Mouse (Mus musculus) embryonic facial prominence, embryonic 14.5 days (tissue): ENCODE measurements around the gene Rragb. TPM values are rescaled to one million over a fixed set of nuclear protein-coding genes. Genes with fewer than 3 reads are reported as not detected.
A peak's percentile ranks its signal among the peaks of the same experiment; 100 is the strongest.
"Not testable (repeated sequence)": the region's sequence is repeated elsewhere in the genome, so short reads cannot be mapped to it uniquely, and the experiment has no call there.

ENCODE experiments used
- ATAC-seq: fragments of 200-750 bp; cut with Nextera tagmentation; 2 replicates; pipeline ENCODE4 v1.8.0; 2017; ENCODE audit warnings: low read depth, moderate number of reproducible peaks, moderate TSS enrichment
- DNase-seq: peaks from one replicate; pipeline ENCODE4 v3.0.0-alpha.2; 2015; ENCODE audit warnings: low spot score
- H3K27ac ChIP-seq: fragments of 300-500 bp; sonication (generic); replicated peaks from 2 replicates; pipeline ENCODE4 v1.5.1; 2014; ENCODE audit warnings: low read depth, mild to moderate bottlenecking, low read length, moderate library complexity
- H3K27me3 ChIP-seq: fragments of 300-500 bp; sonication (generic); replicated peaks from 2 replicates; pipeline ENCODE4 v1.6.1; 2014; ENCODE audit warnings: low read length; ENCODE audit not compliant: control insufficient read depth, insufficient read depth
- H3K36me3 ChIP-seq: fragments of 300-500 bp; sonication (generic); 2 replicates; pipeline ENCODE4 v1.6.1; 2014; ENCODE audit warnings: low read length, mixed read lengths; ENCODE audit not compliant: control insufficient read depth, insufficient read depth
- H3K4me1 ChIP-seq: fragments of 300-500 bp; sonication (generic); 2 replicates; pipeline ENCODE4 v1.6.1; 2014; ENCODE audit warnings: antibody characterized with exemption, low read length; ENCODE audit not compliant: control insufficient read depth, insufficient read depth
- H3K4me2 ChIP-seq: fragments of 300-500 bp; sonication (generic); 2 replicates; pipeline ENCODE4 v1.6.1; 2014; ENCODE audit warnings: low read depth, mild to moderate bottlenecking, low read length, moderate library complexity, mixed read lengths
- H3K4me3 ChIP-seq: fragments of 300-500 bp; sonication (generic); 2 replicates; pipeline ENCODE4 v1.5.1; 2014; ENCODE audit warnings: low read depth, mild to moderate bottlenecking, low read length
- H3K9ac ChIP-seq: fragments of 300-500 bp; sonication (generic); 2 replicates; pipeline ENCODE4 v1.6.1; 2014; ENCODE audit warnings: low read depth, mild to moderate bottlenecking, low read length, moderate library complexity, mixed read lengths
- H3K9me3 ChIP-seq: fragments of 300-500 bp; sonication (generic); 2 replicates; pipeline ENCODE4 v1.6.1; 2016; ENCODE audit warnings: low read length; ENCODE audit not compliant: control insufficient read depth
- WGBS: fragments of 180-500 bp; shearing (Covaris S2); extraction: QIAGEN DNeasy Blood & Tissue Kit; methylation state at CpG from one replicate; pipeline ENCODE4 v1.1.7; 2014; 5-methylcytosine and 5-hydroxymethylcytosine counted together
- polyA plus RNA-seq: library from polyadenylated mRNA; unstranded; fragments of >200 nt; fragmentation: Nextera tagmentation; extraction: Ambion mirVana; gene quantifications from 2 replicates; pipeline ENCODE4 v1.2.1, GENCODE M21; 2014

Gene Rragb
- polyA plus RNA-seq = 1.4 and 2.0 TPM in 2 replicates

- peak within 1 kb of the TSS; percentile 54 for H3K9ac ChIP-seq
- peak; percentile 97 for ATAC-seq
- 15% methylated on average over 39 of the region's 47 CpGs for WGBS
- DNase-seq = peak; percentile 85
- H3K27me3 ChIP-seq = peaks cover 20% of the 10 kb centered on the region
- no peaks in the 10 kb centered on the region for H3K4me1 ChIP-seq
- H3K4me2 ChIP-seq = peak within 1 kb of the TSS; percentile 62
- H3K27ac ChIP-seq = no peak within 1 kb of the TSS
- H3K4me3 ChIP-seq = peak within 1 kb of the TSS; percentile 46
- H3K36me3 ChIP-seq = no peaks in the 10 kb centered on the region
- no peaks in the 10 kb centered on the region for H3K9me3 ChIP-seq
These were observed at the start of gene Rragb for GRCm38 (mm10) chrX:153139734-153140515. Gene Rragb (plus strand): TSS chrX:153139981.

- Histone ChIP-seq H3K27ac (no peak within 1 kb of the TSS), H3K9ac (no peak within 1 kb of the TSS), H3K36me3 (no peaks in the 10 kb centered on the region), H3K9me3 (no peaks in the 10 kb centered on the region), H3K27me3 (peaks cover 12% of the 10 kb centered on the region; the same call in 1 of the 2 replicates), H3K4me2 (no peak within 1 kb of the TSS), H3K4me1 (no peaks in the 10 kb centered on the region), H3K4me3 (no peak within 1 kb of the TSS)
- ATAC-seq (no peak), DNase-seq (no peak)
- WGBS = 11% methylated on average over 3 of the region's 3 CpGs
These were observed 21.3 kb upstream of the Rragb start, which contains the start of gene Foxr2 for GRCm38 (mm10) chrX:153118486-153118885. Gene Foxr2 (plus strand): TSS chrX:153118786.

- H3K9me3 ChIP-seq = no peaks in the 10 kb centered on the region
- H3K4me1 ChIP-seq = no peaks in the 10 kb centered on the region
- no peak overlapping the region for H3K4me2 ChIP-seq
- H3K36me3 ChIP-seq = no peaks in the 10 kb centered on the region
- 28% methylated on average over 2 of the region's 2 CpGs for WGBS
- DNase-seq (no peak), ATAC-seq (no peak)
- peaks cover 12% of the 10 kb centered on the region; the same call in 1 of the 2 replicates for H3K27me3 ChIP-seq
- no peak overlapping the region for H3K27ac ChIP-seq
- H3K9ac ChIP-seq = no peak overlapping the region
- no peak overlapping the region for H3K4me3 ChIP-seq
These were observed 20.8 kb upstream of the Rragb start for GRCm38 (mm10) chrX:153119013-153119412.

GRCm38 (mm10) chrX:153142656-153143055 is 2.9 kb downstream of the Rragb start:
- ATAC-seq = no peak

GRCm38 (mm10) chrX:153151766-153152165 is 12.0 kb downstream of the Rragb start:
- H3K27me3 ChIP-seq = no peaks in the 10 kb centered on the region
- ATAC-seq = no peak
- H3K27ac ChIP-seq = no peak overlapping the region
- H3K4me2 ChIP-seq = no peak overlapping the region
- H3K36me3 ChIP-seq = no peaks in the 10 kb centered on the region
- WGBS = 33% methylated on average over 1 of the region's 1 CpGs
- no peaks in the 10 kb centered on the region for H3K4me1 ChIP-seq
- H3K4me3 ChIP-seq = no peak overlapping the region
- no peak for DNase-seq
- H3K9me3 ChIP-seq = no peaks in the 10 kb centered on the region
- no peak overlapping the region for H3K9ac ChIP-seq

More at GRCm38 (mm10) chrX:153142656-153143055, 2.9 kb downstream of the Rragb start:
- Histone ChIP-seq H3K9ac (no peak overlapping the region), H3K9me3 (no peaks in the 10 kb centered on the region), H3K4me1 (no peaks in the 10 kb centered on the region), H3K27ac (no peak overlapping the region), H3K4me3 (no peak overlapping the region), H3K4me2 (no peak overlapping the region), H3K36me3 (no peaks in the 10 kb centered on the region), H3K27me3 (peaks cover 16% of the 10 kb centered on the region)
- 80% methylated on average over 3 of the region's 3 CpGs for WGBS
- no peak for DNase-seq

GRCm38 (mm10) chrX:153155322-153155721 is 15.5 kb downstream of the Rragb start:
- 49% methylated on average over 3 of the region's 3 CpGs for WGBS
- Histone ChIP-seq H3K9me3 (no peaks in the 10 kb centered on the region), H3K4me3 (no peak overlapping the region), H3K4me2 (no peak overlapping the region), H3K27me3 (no peaks in the 10 kb centered on the region), H3K4me1 (no peaks in the 10 kb centered on the region), H3K36me3 (no peaks in the 10 kb centered on the region), H3K27ac (no peak overlapping the region), H3K9ac (no peak overlapping the region)
- ATAC-seq (no peak), DNase-seq (peak; percentile 4)

GRCm38 (mm10) chrX:153174786-153175185 is 35.0 kb downstream of the Rragb start:
- ATAC-seq (no peak), DNase-seq (no peak)
- Histone ChIP-seq H3K9ac (no peak overlapping the region), H3K4me2 (no peak overlapping the region), H3K4me3 (no peak overlapping the region), H3K36me3 (no peaks in the 10 kb centered on the region), H3K27me3 (no peaks in the 10 kb centered on the region), H3K27ac (no peak overlapping the region), H3K9me3 (no peaks in the 10 kb centered on the region), H3K4me1 (no peaks in the 10 kb centered on the region)
- 12% methylated on average over 1 of the region's 1 CpGs for WGBS

- Histone ChIP-seq H3K4me3 (no peak overlapping the region), H3K36me3 (no peaks in the 10 kb centered on the region), H3K27me3 (no peaks in the 10 kb centered on the region), H3K4me1 (no peaks in the 10 kb centered on the region), H3K27ac (no peak overlapping the region), H3K9ac (no peak overlapping the region), H3K9me3 (no peaks in the 10 kb centered on the region), H3K4me2 (no peak overlapping the region)
- ATAC-seq (no peak), DNase-seq (no peak)
- WGBS = 87% methylated on average over 2 of the region's 2 CpGs
These were observed 42.4 kb downstream of the Rragb start for GRCm38 (mm10) chrX:153182221-153182620.

- not testable (repeated sequence) for ATAC-seq, DNase-seq
- 79% methylated on average over 2 of the region's 2 CpGs for WGBS
These were observed 59.4 kb downstream of the Rragb start for GRCm38 (mm10) chrX:153199185-153199584.

More at GRCm38 (mm10) chrX:153199185-153199584, 59.4 kb downstream of the Rragb start:
- not testable (repeated sequence) for H3K27ac ChIP-seq, H3K4me2 ChIP-seq, H3K4me1 ChIP-seq, H3K27me3 ChIP-seq, H3K9me3 ChIP-seq, H3K36me3 ChIP-seq, H3K4me3 ChIP-seq, H3K9ac ChIP-seq
